Mouse (Mus musculus) small intestine, adult 2 months (tissue): ENCODE results near the gene Cops2.

Experiments
- CTCF ChIP-seq: fragments of 200-500 bp; IDR thresholded peaks from 2 replicates; pipeline ENCODE4 v1.5.1; 2012; ENCODE audit warnings: low read depth, mild to moderate bottlenecking, control low read depth, inconsistent platforms, low read length, moderate library complexity, mixed read lengths; ENCODE audit not compliant: insufficient replicate concordance, insufficient read length; ENCODE audit errors: extremely low read depth
- POLR2A ChIP-seq: fragments of 200-500 bp; IDR thresholded peaks from 2 replicates; pipeline ENCODE4 v1.6.1; 2012; ENCODE audit warnings: low read depth, mild to moderate bottlenecking, control low read depth, inconsistent platforms, low read length, moderate library complexity

GRCm38 (mm10) chr2:125788785-125789184, 70.2 kb downstream of the Cops2 start:
- TF ChIP-seq CTCF = no peak
- no peak for TF ChIP-seq POLR2A
